Mouse (Mus musculus): Measurements from ENCODE around the gene Tent5a. TPM values are rescaled to one million over a fixed set of nuclear protein-coding genes. Genes with fewer than 3 reads are reported as not detected.

Tent5a gene
- total and polyA plus RNA-seq, 2 experiments: 3.0 to 7.6 TPM

GRCm38 (mm10) chr9:85336046-85336445, 8.9 kb upstream of the Tent5a start:
- no peaks in the 10 kb centered on the region for H3K27me3 ChIP-seq (ENCODE audit: control insufficient read depth, insufficient read depth, low read length)
- H3K4me3 ChIP-seq (ENCODE audit: insufficient read depth, low read depth, low read length): no peak overlapping the region
- no peaks in the 10 kb centered on the region for H3K79me2 ChIP-seq (ENCODE audit: control insufficient read depth, insufficient read depth, low read length)
- no peak overlapping the region for H3K27ac ChIP-seq (replicated peaks; ENCODE audit: insufficient read depth, low read depth, low read length)
- no peak overlapping the region for H3K9ac ChIP-seq (ENCODE audit: low read depth, low read length)
- TF ChIP-seq CTCF (IDR thresholded peaks at IDR 0.05; ENCODE audit: low read depth, low read length) (no peak), POLR2A (IDR thresholded peaks at IDR 0.05; ENCODE audit: extremely low read depth, insufficient read depth, low read length) (no peak)
- H3K36me3 ChIP-seq (ENCODE audit: control insufficient read depth, insufficient read depth, low read length): no peaks in the 10 kb centered on the region
- 94% methylated on average over 7 of the region's 7 CpGs for WGBS
- DNase-seq (ENCODE audit: extremely low read depth, low read depth, low spot score): no peak
- H3K4me1 ChIP-seq (ENCODE audit: control insufficient read depth, insufficient read depth, low read length): no peaks in the 10 kb centered on the region

- Histone ChIP-seq H3K27me3 (ENCODE audit: control insufficient read depth, insufficient read depth, low read length) (no peaks in the 10 kb centered on the region), H3K27ac (replicated peaks; ENCODE audit: insufficient read depth, low read depth, low read length) (no peak overlapping the region), H3K4me1 (ENCODE audit: control insufficient read depth, insufficient read depth, low read length) (no peaks in the 10 kb centered on the region), H3K4me3 (ENCODE audit: insufficient read depth, low read depth, low read length) (no peak overlapping the region), H3K79me2 (ENCODE audit: control insufficient read depth, insufficient read depth, low read length) (no peaks in the 10 kb centered on the region), H3K36me3 (ENCODE audit: control insufficient read depth, insufficient read depth, low read length) (no peaks in the 10 kb centered on the region), H3K9ac (ENCODE audit: low read depth, low read length) (no peak overlapping the region)
- no peak for TF ChIP-seq CTCF (IDR thresholded peaks at IDR 0.05; ENCODE audit: low read depth, low read length)
- TF ChIP-seq POLR2A (IDR thresholded peaks at IDR 0.05; ENCODE audit: extremely low read depth, insufficient read depth, low read length): no peak
- WGBS: 76% methylated on average over 2 of the region's 2 CpGs
- DNase-seq (ENCODE audit: extremely low read depth, low read depth, low spot score): peak; percentile 47
Measured at GRCm38 (mm10) chr9:85331521-85331920, 4.4 kb upstream of the Tent5a start.

- H3K4me3 ChIP-seq (ENCODE audit: insufficient read depth, low read depth, low read length): peak overlapping the region; percentile 80
- peaks cover 7% of the 10 kb centered on the region for H3K4me1 ChIP-seq (ENCODE audit: control insufficient read depth, insufficient read depth, low read length)
- peak overlapping the region; percentile 81 for H3K9ac ChIP-seq (ENCODE audit: low read depth, low read length)
- H3K79me2 ChIP-seq (ENCODE audit: control insufficient read depth, insufficient read depth, low read length): peaks cover 6% of the 10 kb centered on the region; the same call in 1 of the 2 replicates
- under 1% methylated on average over 16 of the region's 16 CpGs for WGBS
- peak; percentile 60 for DNase-seq (ENCODE audit: extremely low read depth, low read depth, low spot score)
- no peaks in the 10 kb centered on the region for H3K27me3 ChIP-seq (ENCODE audit: control insufficient read depth, insufficient read depth, low read length)
- peaks cover 6% of the 10 kb centered on the region; the same call in 1 of the 2 replicates for H3K36me3 ChIP-seq (ENCODE audit: control insufficient read depth, insufficient read depth, low read length)
- peak overlapping the region; percentile 83 for H3K27ac ChIP-seq (replicated peaks; ENCODE audit: insufficient read depth, low read depth, low read length)
- TF ChIP-seq POLR2A (IDR thresholded peaks at IDR 0.05; ENCODE audit: extremely low read depth, insufficient read depth, low read length): no peak
- peak; percentile 98 for TF ChIP-seq CTCF (IDR thresholded peaks at IDR 0.05; ENCODE audit: low read depth, low read length)
Measured at GRCm38 (mm10) chr9:85328259-85328658, 1.1 kb upstream of the Tent5a start.

DNA sequence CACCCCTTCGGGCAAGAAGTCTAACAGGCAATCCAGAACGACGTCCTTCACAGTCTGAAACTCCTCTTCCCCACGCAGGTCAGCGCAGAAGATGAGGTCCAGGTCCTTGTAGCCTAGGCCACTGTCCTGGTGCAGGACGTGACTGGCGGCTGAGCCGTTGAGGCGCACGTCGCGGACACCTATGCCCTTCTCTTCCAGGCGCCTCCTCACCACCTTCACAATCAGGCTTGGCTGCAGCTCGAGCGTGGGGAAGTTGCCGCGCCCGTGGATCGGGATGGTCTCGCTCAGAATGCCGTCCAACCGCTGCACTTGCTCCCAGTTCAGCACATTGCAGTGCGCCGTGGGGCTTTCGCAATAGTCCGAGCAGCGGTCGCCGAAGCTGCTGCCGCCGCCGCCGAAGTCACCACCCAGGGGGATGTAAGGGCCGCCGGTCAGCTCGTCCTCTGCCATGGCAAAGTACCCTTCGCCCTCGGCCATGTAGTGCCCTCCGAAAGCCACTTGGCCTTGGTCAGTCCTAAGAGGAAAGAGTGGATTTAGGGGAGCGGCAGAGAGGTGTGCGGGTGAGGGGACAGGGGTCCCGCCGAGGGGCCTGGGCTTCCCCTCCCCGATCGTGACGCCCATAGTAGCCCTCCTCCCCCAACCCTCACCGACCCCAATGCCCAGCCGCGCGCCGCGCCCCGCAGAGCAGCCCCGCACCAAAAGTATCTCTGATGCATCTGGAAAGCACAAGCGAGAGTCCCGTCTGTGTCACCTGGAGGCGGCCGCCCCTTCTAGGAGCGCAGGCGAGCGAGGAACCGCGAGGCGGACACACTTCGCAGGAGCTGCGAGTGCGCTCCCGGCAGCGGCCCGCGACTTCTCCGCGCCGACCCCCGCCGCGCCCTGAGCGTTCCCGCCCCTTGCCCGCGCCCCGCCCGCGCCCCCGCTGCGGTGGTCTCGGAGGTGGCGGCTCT, 581 bp downstream of the Tent5a start:
- no peak for TF ChIP-seq POLR2A (IDR thresholded peaks at IDR 0.05; ENCODE audit: extremely low read depth, insufficient read depth, low read length)
- H3K27ac ChIP-seq (replicated peaks; ENCODE audit: insufficient read depth, low read depth, low read length): peak overlapping the region; percentile 71
- peak overlapping the region; percentile 80 for H3K4me3 ChIP-seq (ENCODE audit: insufficient read depth, low read depth, low read length)
- peak overlapping the region; percentile 81 for H3K9ac ChIP-seq (ENCODE audit: low read depth, low read length)
- peak; percentile 48 for DNase-seq (ENCODE audit: extremely low read depth, low read depth, low spot score)
- peaks cover 6% of the 10 kb centered on the region; the same call in 1 of the 2 replicates for H3K79me2 ChIP-seq (ENCODE audit: control insufficient read depth, insufficient read depth, low read length)
- WGBS: under 1% methylated on average over 88 of the region's 88 CpGs
- H3K36me3 ChIP-seq (ENCODE audit: control insufficient read depth, insufficient read depth, low read length): peaks cover 6% of the 10 kb centered on the region; the same call in 1 of the 2 replicates
- H3K27me3 ChIP-seq (ENCODE audit: control insufficient read depth, insufficient read depth, low read length): no peaks in the 10 kb centered on the region
- H3K4me1 ChIP-seq (ENCODE audit: control insufficient read depth, insufficient read depth, low read length): peaks cover 13% of the 10 kb centered on the region

- WGBS: 6% methylated on average over 17 of the region's 17 CpGs
Measured at GRCm38 (mm10) chr9:85325201-85325868, 1.8 kb downstream of the Tent5a start.

More at GRCm38 (mm10) chr9:85325201-85325868, 1.8 kb downstream of the Tent5a start:
- Histone ChIP-seq H3K9ac (ENCODE audit: low read depth, low read length) (0 out of 2 replicates have a peak overlapping the region, but pooled peaks have one; percentile 26), H3K79me2 (ENCODE audit: control insufficient read depth, insufficient read depth, low read length) (peaks cover 6% of the 10 kb centered on the region; the same call in 1 of the 2 replicates), H3K36me3 (ENCODE audit: control insufficient read depth, insufficient read depth, low read length) (peaks cover 6% of the 10 kb centered on the region; the same call in 1 of the 2 replicates), H3K27ac (replicated peaks; ENCODE audit: insufficient read depth, low read depth, low read length) (no peak overlapping the region), H3K4me1 (ENCODE audit: control insufficient read depth, insufficient read depth, low read length) (peaks cover 23% of the 10 kb centered on the region), H3K4me3 (ENCODE audit: insufficient read depth, low read depth, low read length) (peak overlapping the region; percentile 80), H3K27me3 (ENCODE audit: control insufficient read depth, insufficient read depth, low read length) (no peaks in the 10 kb centered on the region)
- DNase-seq (ENCODE audit: extremely low read depth, low read depth, low spot score): peak; percentile 26
- TF ChIP-seq CTCF (IDR thresholded peaks at IDR 0.05; ENCODE audit: low read depth, low read length) (no peak), POLR2A (IDR thresholded peaks at IDR 0.05; ENCODE audit: extremely low read depth, insufficient read depth, low read length) (no peak)
